Mouse (Mus musculus): ENCODE measurements around the gene Syne1. TPM values are rescaled to one million over a fixed set of nuclear protein-coding genes. Genes with fewer than 3 reads are reported as not detected.

The Syne1 gene
- polyA plus RNA-seq, 1 experiment: 67.1 TPM

DNA sequence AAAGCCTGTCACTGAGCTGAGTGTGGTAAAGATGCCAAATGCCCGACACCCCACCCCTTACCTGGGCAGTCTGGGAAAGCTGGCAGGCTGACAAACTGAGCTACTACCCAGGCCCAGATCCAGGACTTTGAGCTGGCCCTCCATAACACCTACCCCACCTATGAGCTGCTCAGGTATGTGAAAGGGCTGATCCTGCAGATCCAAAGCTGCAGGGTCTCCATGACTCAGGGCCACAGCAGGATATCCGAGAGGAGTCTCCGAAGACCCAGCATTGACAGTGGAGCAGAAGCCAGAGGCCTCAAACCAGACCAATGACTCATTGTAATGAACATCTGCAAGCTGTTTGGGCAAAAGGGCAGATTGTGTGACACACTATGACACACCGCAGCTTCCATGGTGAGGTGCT lies 369.5 kb downstream of the Syne1 start:
- no peak overlapping the region for H3K27ac ChIP-seq (ENCODE audit: control insufficient read depth, insufficient read depth, low read depth, low read length, poor library complexity)
- H3K4me3 ChIP-seq (replicated peaks; ENCODE audit: control insufficient read depth, low read depth, low read length): no peak overlapping the region
- WGBS: 90% methylated on average over 4 of the region's 4 CpGs
- no peak for TF ChIP-seq CTCF (IDR thresholded peaks at IDR 0.05; ENCODE audit: control insufficient read depth, insufficient read depth, low read length)
- no peak for TF ChIP-seq POLR2A (IDR thresholded peaks at IDR 0.05; ENCODE audit: borderline replicate concordance, control insufficient read depth, low read depth, low read length)
- H3K4me1 ChIP-seq (ENCODE audit: control insufficient read depth, insufficient read depth, low read length): no peaks in the 10 kb centered on the region; the same call in 1 of the 2 replicates

DNA sequence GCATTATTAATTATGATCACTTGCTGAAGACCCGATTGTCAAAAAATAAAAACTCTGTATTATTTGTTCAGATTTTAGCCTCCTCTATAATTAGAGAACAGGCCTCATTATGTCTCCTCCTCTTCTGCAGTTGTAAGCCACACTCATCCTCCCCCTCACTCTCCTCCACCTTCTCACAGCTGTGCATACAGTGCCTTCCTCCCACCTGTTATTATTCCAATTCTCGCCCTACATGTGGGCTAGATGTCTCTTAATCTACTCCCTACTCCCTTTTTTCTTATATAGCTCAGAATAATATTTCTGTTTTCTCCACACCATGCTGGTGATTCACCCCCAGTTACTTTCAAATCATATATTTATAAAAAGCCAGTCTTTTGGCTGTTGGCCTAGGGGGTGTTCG lies 371.4 kb downstream of the Syne1 start:
- Histone ChIP-seq H3K4me3 (replicated peaks; ENCODE audit: control insufficient read depth, low read depth, low read length) (no peak overlapping the region), H3K27ac (ENCODE audit: control insufficient read depth, insufficient read depth, low read depth, low read length, poor library complexity) (no peak overlapping the region), H3K4me1 (ENCODE audit: control insufficient read depth, insufficient read depth, low read length) (no peaks in the 10 kb centered on the region; the same call in 1 of the 2 replicates)
- no peak for TF ChIP-seq CTCF (IDR thresholded peaks at IDR 0.05; ENCODE audit: control insufficient read depth, insufficient read depth, low read length)
- TF ChIP-seq POLR2A (IDR thresholded peaks at IDR 0.05; ENCODE audit: borderline replicate concordance, control insufficient read depth, low read depth, low read length): no peak
- WGBS: 92% methylated on average over 3 of the region's 3 CpGs

DNA sequence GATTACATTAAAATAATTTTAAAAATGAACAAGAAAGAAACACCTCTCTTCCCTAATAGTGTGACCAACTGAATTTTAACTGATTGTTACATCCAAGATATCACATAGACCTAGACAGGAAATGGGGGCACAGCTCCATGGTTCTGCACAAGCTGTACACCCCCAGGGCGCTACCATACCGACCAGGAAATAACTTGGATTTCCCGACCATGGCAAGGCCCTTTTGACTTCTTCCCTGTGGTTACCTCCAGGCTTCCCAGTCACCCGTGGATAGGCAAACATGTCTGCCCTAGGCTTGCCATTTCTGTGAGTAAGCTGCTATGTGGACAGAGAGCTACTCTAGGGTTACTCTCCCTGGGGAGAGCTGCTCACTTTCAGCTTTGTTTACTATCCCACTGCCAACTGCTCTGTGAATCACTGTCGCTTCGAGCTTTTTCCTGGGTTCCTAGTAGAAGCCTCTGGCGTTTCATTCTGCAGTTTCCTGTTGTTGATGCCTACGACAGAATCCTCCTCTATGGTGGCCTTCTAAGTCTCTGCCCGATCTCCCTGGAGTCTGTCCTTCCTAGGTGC lies 373.8 kb downstream of the Syne1 start:
- WGBS: 69% methylated on average over 9 of the region's 9 CpGs
- H3K27ac ChIP-seq (ENCODE audit: control insufficient read depth, insufficient read depth, low read depth, low read length, poor library complexity): no peak overlapping the region
- no peaks in the 10 kb centered on the region; the same call in 1 of the 2 replicates for H3K4me1 ChIP-seq (ENCODE audit: control insufficient read depth, insufficient read depth, low read length)
- TF ChIP-seq POLR2A (IDR thresholded peaks at IDR 0.05; ENCODE audit: borderline replicate concordance, control insufficient read depth, low read depth, low read length) (no peak), CTCF (IDR thresholded peaks at IDR 0.05; ENCODE audit: control insufficient read depth, insufficient read depth, low read length) (no peak)
- no peak overlapping the region for H3K4me3 ChIP-seq (replicated peaks; ENCODE audit: control insufficient read depth, low read depth, low read length)

GRCm38 (mm10) chr10:5176371-5176770 lies 374.9 kb downstream of the Syne1 start:
- TF ChIP-seq CTCF (IDR thresholded peaks at IDR 0.05; ENCODE audit: control insufficient read depth, insufficient read depth, low read length) (no peak), POLR2A (IDR thresholded peaks at IDR 0.05; ENCODE audit: borderline replicate concordance, control insufficient read depth, low read depth, low read length) (no peak)
- 51% methylated on average over 2 of the region's 2 CpGs for WGBS
- Histone ChIP-seq H3K4me1 (ENCODE audit: control insufficient read depth, insufficient read depth, low read length) (no peaks in the 10 kb centered on the region; the same call in 1 of the 2 replicates), H3K27ac (ENCODE audit: control insufficient read depth, insufficient read depth, low read depth, low read length, poor library complexity) (no peak overlapping the region), H3K4me3 (replicated peaks; ENCODE audit: control insufficient read depth, low read depth, low read length) (no peak overlapping the region)

DNA sequence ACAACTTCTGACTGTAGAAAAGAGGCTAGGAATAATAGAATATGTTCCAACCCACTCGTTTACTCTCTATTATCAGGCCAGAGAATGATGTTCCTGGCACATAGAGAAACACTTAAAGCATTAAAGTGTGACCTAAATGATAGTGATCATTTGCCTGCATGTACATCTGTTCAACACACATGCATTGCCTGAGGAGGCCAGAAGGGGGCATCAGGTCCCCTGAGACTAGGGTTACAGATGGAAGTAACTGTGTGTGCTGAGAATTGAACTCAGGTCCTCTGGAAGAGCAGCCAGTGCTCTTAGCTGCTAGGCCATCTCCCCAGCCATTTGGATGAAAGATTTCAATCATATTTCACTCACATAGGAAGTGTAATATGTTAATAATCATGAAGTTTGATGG lies 380.9 kb downstream of the Syne1 start:
- no peaks in the 10 kb centered on the region for H3K4me1 ChIP-seq (ENCODE audit: control insufficient read depth, insufficient read depth, low read length)
- TF ChIP-seq POLR2A (IDR thresholded peaks at IDR 0.05; ENCODE audit: borderline replicate concordance, control insufficient read depth, low read depth, low read length) (no peak), CTCF (IDR thresholded peaks at IDR 0.05; ENCODE audit: control insufficient read depth, insufficient read depth, low read length) (peak; percentile 41; the same call in 1 of the 2 replicates)
- H3K4me3 ChIP-seq (replicated peaks; ENCODE audit: control insufficient read depth, low read depth, low read length): no peak overlapping the region
- WGBS: 79% methylated on average over 1 of the region's 1 CpGs
- no peak overlapping the region for H3K27ac ChIP-seq (ENCODE audit: control insufficient read depth, insufficient read depth, low read depth, low read length, poor library complexity)

DNA sequence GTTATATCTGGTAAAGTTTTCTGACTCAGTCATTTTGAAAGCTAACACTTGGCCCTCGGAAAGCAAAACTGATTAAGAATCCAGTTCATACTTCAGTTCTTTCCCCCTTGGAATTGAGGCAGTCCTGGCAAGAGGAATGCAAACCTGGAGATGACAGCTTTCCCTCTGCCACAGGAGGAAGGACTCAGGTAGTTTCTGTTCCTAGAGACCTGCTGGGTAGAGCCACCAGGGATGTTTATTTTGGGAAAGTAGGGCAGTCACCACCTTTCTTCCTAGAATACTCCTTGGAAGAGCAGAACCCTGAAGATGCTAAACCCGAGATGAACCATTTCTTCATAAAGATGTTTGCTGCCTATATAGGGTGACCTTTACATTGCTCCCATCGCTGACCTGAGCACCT lies 383.8 kb downstream of the Syne1 start:
- 83% methylated on average over 3 of the region's 3 CpGs for WGBS
- no peak overlapping the region for H3K27ac ChIP-seq (ENCODE audit: control insufficient read depth, insufficient read depth, low read depth, low read length, poor library complexity)
- H3K4me1 ChIP-seq (ENCODE audit: control insufficient read depth, insufficient read depth, low read length): no peaks in the 10 kb centered on the region; the same call in 1 of the 2 replicates
- H3K4me3 ChIP-seq (replicated peaks; ENCODE audit: control insufficient read depth, low read depth, low read length): no peak overlapping the region
- TF ChIP-seq CTCF (IDR thresholded peaks at IDR 0.05; ENCODE audit: control insufficient read depth, insufficient read depth, low read length) (no peak), POLR2A (IDR thresholded peaks at IDR 0.05; ENCODE audit: borderline replicate concordance, control insufficient read depth, low read depth, low read length) (no peak)

DNA sequence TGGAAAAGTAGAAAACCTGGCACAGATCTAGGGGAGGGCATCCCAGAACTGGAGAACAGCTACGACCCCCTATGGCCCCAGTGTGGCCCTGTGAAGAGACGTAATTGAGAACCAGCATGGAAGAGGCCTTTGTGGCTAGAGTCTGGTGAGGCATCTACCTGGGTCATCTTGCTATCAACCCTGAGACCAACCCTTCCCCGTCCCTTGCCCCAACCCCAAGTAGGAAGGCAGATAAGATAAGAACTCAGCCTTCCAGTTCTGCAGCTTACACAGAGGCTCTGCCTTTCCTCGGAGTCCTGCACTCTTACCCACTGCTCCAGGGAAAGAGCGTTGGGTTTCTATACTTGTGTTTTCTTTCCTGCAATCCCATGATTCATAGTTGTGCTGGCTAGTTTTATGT lies 385.8 kb downstream of the Syne1 start:
- H3K27ac ChIP-seq (ENCODE audit: control insufficient read depth, insufficient read depth, low read depth, low read length, poor library complexity): no peak overlapping the region
- 68% methylated on average over 5 of the region's 5 CpGs for WGBS
- H3K4me1 ChIP-seq (ENCODE audit: control insufficient read depth, insufficient read depth, low read length): no peaks in the 10 kb centered on the region; the same call in 1 of the 2 replicates
- H3K4me3 ChIP-seq (replicated peaks; ENCODE audit: control insufficient read depth, low read depth, low read length): no peak overlapping the region
- TF ChIP-seq POLR2A (IDR thresholded peaks at IDR 0.05; ENCODE audit: borderline replicate concordance, control insufficient read depth, low read depth, low read length) (no peak), CTCF (IDR thresholded peaks at IDR 0.05; ENCODE audit: control insufficient read depth, insufficient read depth, low read length) (no peak)

DNA sequence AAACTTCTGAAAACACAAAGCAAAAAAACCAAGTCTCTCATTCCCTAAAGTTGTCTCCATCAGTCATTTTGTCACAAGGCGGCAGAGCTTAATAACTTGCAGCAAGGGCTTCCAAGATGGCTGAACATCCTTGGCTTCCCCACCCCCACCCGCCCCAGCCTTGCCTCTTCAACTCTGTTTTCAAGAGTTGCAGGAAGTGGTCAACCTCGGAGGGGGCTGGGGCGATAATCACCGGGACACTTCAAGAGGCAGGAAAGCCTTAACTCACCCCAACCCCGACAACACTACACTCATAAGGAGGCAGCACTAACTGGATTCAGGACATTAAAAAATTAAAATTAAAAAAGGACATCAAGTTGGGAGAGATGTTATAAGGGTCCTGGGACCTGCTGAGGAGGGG lies 387.5 kb downstream of the Syne1 start:
- TF ChIP-seq CTCF (IDR thresholded peaks at IDR 0.05; ENCODE audit: control insufficient read depth, insufficient read depth, low read length): no peak
- TF ChIP-seq POLR2A (IDR thresholded peaks at IDR 0.05; ENCODE audit: borderline replicate concordance, control insufficient read depth, low read depth, low read length): no peak
- 5% methylated on average over 6 of the region's 6 CpGs for WGBS
- H3K27ac ChIP-seq (ENCODE audit: control insufficient read depth, insufficient read depth, low read depth, low read length, poor library complexity): no peak overlapping the region
- H3K4me1 ChIP-seq (ENCODE audit: control insufficient read depth, insufficient read depth, low read length): no peaks in the 10 kb centered on the region; the same call in 1 of the 2 replicates
- H3K4me3 ChIP-seq (replicated peaks; ENCODE audit: control insufficient read depth, low read depth, low read length): no peak overlapping the region

Data from bone marrow, adult 2 months (tissue).